Mouse (Mus musculus) kidney, embryonic 14.5 days (tissue): ENCODE measurements around the gene Olfr44. TPM values are rescaled to one million over a fixed set of nuclear protein-coding genes. Genes with fewer than 3 reads are reported as not detected.

Experiments
- polyA plus RNA-seq: library from polyadenylated mRNA; unstranded; fragments of >200 nt; fragmentation: Nextera tagmentation; extraction: Ambion mirVana; gene quantifications from 2 replicates; pipeline ENCODE4 v1.2.1, GENCODE M21; 2014

Gene Olfr44
- polyA plus RNA-seq, 1 experiment from 2014 or later, result not detected

Other genes starting within 250 kb of the Olfr44 start
- not detected in 2 replicates for gene Olfr1537, start 244.0 kb downstream of the Olfr44 start, polyA plus RNA-seq
- gene Olfr945, start 217.2 kb downstream of the Olfr44 start, polyA plus RNA-seq, result not detected in 2 replicates
- gene Olfr948, start 167.9 kb downstream of the Olfr44 start, polyA plus RNA-seq, result not detected in 2 replicates
- gene Olfr951, start 106.6 kb downstream of the Olfr44 start, polyA plus RNA-seq, result not detected in 2 replicates
- not detected in 2 replicates for gene Olfr952, start 66.8 kb downstream of the Olfr44 start, polyA plus RNA-seq
- gene Olfr954, start 37.3 kb downstream of the Olfr44 start, polyA plus RNA-seq, result not detected in 2 replicates
- gene Olfr955, start 22.1 kb downstream of the Olfr44 start, polyA plus RNA-seq, result not detected in 2 replicates
- not detected in 2 replicates for gene Olfr957, start 21.8 kb upstream of the Olfr44 start, polyA plus RNA-seq
- not detected in 2 replicates for gene Olfr958, start 60.1 kb upstream of the Olfr44 start, polyA plus RNA-seq
- gene Olfr959, start 81.6 kb upstream of the Olfr44 start, polyA plus RNA-seq, result not detected in 2 replicates
- 15.0 and 19.9 TPM in 2 replicates for gene AW551984, start 110.4 kb upstream of the Olfr44 start, polyA plus RNA-seq
- gene Olfr148, start 116.7 kb upstream of the Olfr44 start, polyA plus RNA-seq, result not detected in 2 replicates
- gene Olfr960, start 127.4 kb upstream of the Olfr44 start, polyA plus RNA-seq, result 0.19 TPM in 1 of 2 replicates, not detected in the other
- gene Olfr961, start 151.1 kb upstream of the Olfr44 start, polyA plus RNA-seq, result not detected in 2 replicates
- gene Olfr963, start 173.2 kb upstream of the Olfr44 start, polyA plus RNA-seq, result not detected in 2 replicates
- gene Olfr149, start 213.1 kb upstream of the Olfr44 start, polyA plus RNA-seq, result not detected in 2 replicates
- gene Olfr965, start 217.4 kb upstream of the Olfr44 start, polyA plus RNA-seq, result not detected in 2 replicates
- not detected in 2 replicates for gene Olfr150, start 237.0 kb upstream of the Olfr44 start, polyA plus RNA-seq